Mouse (Mus musculus): ENCODE data around the gene Hoxb13. TPM values are rescaled to one million over a fixed set of nuclear protein-coding genes. Genes with fewer than 3 reads are reported as not detected.

The Hoxb13 gene
- not detected for total RNA-seq (2023)

DNA sequence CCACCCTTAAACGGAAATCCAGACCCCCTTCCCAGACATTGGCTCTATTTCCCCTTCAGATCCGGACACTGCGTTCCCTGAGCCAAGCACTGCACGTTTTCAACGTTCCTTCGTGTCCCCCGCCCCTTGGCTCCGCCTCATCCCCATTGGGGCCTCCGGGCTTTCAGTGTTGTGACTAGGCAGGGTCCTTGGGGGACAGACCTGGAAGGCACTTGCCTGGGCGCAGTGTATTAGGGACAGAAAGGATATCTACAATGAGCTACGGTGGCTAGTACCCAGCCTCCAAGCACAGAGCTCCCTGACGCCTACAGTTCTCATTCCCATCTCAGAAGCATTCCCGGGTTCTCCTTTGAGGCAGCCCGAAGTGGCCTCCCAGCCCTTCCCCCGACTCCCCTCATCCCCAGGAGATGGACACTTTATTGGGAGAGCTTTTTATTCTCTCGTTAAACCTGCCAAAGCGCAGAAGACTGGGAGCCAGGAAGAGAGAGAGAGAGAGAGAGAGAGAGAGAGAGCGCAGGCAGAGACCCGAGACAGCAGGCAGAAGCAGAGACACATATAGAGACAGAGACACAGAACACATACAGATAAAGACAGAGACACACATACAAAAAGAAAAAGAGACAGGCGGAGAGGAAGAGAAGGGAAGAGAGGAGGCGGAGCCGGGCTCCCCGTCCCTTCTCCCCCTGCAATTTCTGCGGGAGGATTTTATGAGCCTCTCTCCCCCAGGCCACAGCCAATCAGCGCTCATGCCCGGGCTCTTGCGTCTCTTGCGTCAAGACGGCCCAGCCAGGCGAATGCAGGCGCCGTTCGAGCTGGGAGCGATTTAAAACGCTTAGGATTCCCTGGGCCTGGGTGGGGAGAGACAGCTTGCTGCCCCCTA lies at the start of gene Hoxb13:
Hoxb13 (plus strand) TSS at position 796 of the 880 bp plus-strand sequence.

Other genes with a start within 250 kb of the Hoxb13 start
- gene Igf2bp1, start 188.4 kb upstream of the Hoxb13 start, total RNA-seq (2023): not detected
- not detected for gene Gip, start 169.8 kb upstream of the Hoxb13 start, total RNA-seq (2023)
- 10 to 100 TPM; 54.4 to 61.7 TPM for gene Snf8, start 159.4 kb upstream of the Hoxb13 start, total RNA-seq (2023)
- 10 to 100 TPM; 30.2 to 32.2 TPM for gene Ube2z, start 128.9 kb upstream of the Hoxb13 start, total RNA-seq (2023)
- gene Atp5g1, start 118.6 kb upstream of the Hoxb13 start, total RNA-seq (2023): 100 to 1,000 TPM in 1 of 2 experiments, 10 to 100 TPM in 1; 94.9 to 107 TPM
- not detected for gene Calcoco2, start 82.4 kb upstream of the Hoxb13 start, total RNA-seq (2023)
- not detected for gene Ttll6, start 60.5 kb upstream of the Hoxb13 start, total RNA-seq (2023)
- gene Hoxb9, start 77.1 kb downstream of the Hoxb13 start, total RNA-seq (2023): not detected
- gene Hoxb8, start 87.6 kb downstream of the Hoxb13 start, total RNA-seq (2023): not detected
- not detected for gene Hoxb7, start 92.3 kb downstream of the Hoxb13 start, total RNA-seq (2023)
- not detected for gene Hoxb6, start 98.2 kb downstream of the Hoxb13 start, total RNA-seq (2023)
- gene Hoxb5, start 109.0 kb downstream of the Hoxb13 start, total RNA-seq (2023): not detected
- gene Hoxb4, start 124.0 kb downstream of the Hoxb13 start, total RNA-seq (2023): 1 to 10 TPM; 2.2 to 5.1 TPM
- 1 to 10 TPM in 1 of 2 experiments, under 1 TPM in 1; 0.99 to 1.7 TPM for gene Hoxb3, start 129.0 kb downstream of the Hoxb13 start, total RNA-seq (2023)
- not detected for gene Hoxb2, start 156.2 kb downstream of the Hoxb13 start, total RNA-seq (2023)
- gene Hoxb1, start 171.4 kb downstream of the Hoxb13 start, total RNA-seq (2023): 1 to 10 TPM in 1 of 2 experiments, under 1 TPM in 1; 0.70 to 1.1 TPM